Mouse (Mus musculus): ENCODE results near the gene Idnk. TPM values are rescaled to one million over a fixed set of nuclear protein-coding genes. Genes with fewer than 3 reads are reported as not detected.
A peak's percentile ranks its signal among the peaks of the same experiment; 100 is the strongest.

Idnk gene
- polyA plus RNA-seq, 1 experiment from 2014 or later = 70.3 TPM

GRCm38 (mm10) chr13:58149033-58149558, 8.4 kb upstream of the Idnk start:
- H3K27me3 ChIP-seq = 0 out of 2 replicates have a peak, but pooled peaks cover 3% of the 10 kb centered on the region
- WGBS = 44% methylated on average over 5 of the region's 5 CpGs
- H3K4me3 ChIP-seq (replicated peaks) = peak overlapping the region; percentile 40
- H3K27ac ChIP-seq = no peak overlapping the region
- peak overlapping the region; percentile 60 for H3K4me2 ChIP-seq (replicated peaks)
- H3K9ac ChIP-seq (replicated peaks) = no peak overlapping the region
- H3K36me3 ChIP-seq = no peaks in the 10 kb centered on the region
- no peaks in the 10 kb centered on the region for H3K9me3 ChIP-seq
- peaks cover 7% of the 10 kb centered on the region; the same call in 1 of the 2 replicates for H3K4me1 ChIP-seq (replicated peaks)
- ATAC-seq = 0 out of 2 replicates have a peak, but pooled peaks have one; percentile 65

GRCm38 (mm10) chr13:58149629-58150028, 7.8 kb upstream of the Idnk start:
- Histone ChIP-seq H3K4me2 (replicated peaks) (no peak overlapping the region), H3K27me3 (0 out of 2 replicates have a peak, but pooled peaks cover 3% of the 10 kb centered on the region), H3K9me3 (no peaks in the 10 kb centered on the region), H3K9ac (replicated peaks) (no peak overlapping the region), H3K4me1 (replicated peaks) (peaks cover 7% of the 10 kb centered on the region; the same call in 1 of the 2 replicates), H3K36me3 (no peaks in the 10 kb centered on the region), H3K27ac (no peak overlapping the region), H3K4me3 (replicated peaks) (no peak overlapping the region)
- WGBS = 93% methylated on average over 3 of the region's 3 CpGs
- ATAC-seq = no peak

- H3K36me3 ChIP-seq = no peaks in the 10 kb centered on the region
- H3K4me2 ChIP-seq (replicated peaks) = no peak overlapping the region
- no peak overlapping the region for H3K27ac ChIP-seq
- no peak overlapping the region for H3K4me3 ChIP-seq (replicated peaks)
- no peak overlapping the region for H3K9ac ChIP-seq (replicated peaks)
- WGBS = 80% methylated on average over 11 of the region's 11 CpGs
- no peak for ATAC-seq
- 0 out of 2 replicates have a peak, but pooled peaks cover 3% of the 10 kb centered on the region for H3K27me3 ChIP-seq
- peaks cover 7% of the 10 kb centered on the region; the same call in 1 of the 2 replicates for H3K4me1 ChIP-seq (replicated peaks)
- H3K9me3 ChIP-seq = no peaks in the 10 kb centered on the region
Observed at GRCm38 (mm10) chr13:58150442-58150841, 7.0 kb upstream of the Idnk start.

- no peak overlapping the region for H3K4me3 ChIP-seq (replicated peaks)
- H3K36me3 ChIP-seq = peaks cover 15% of the 10 kb centered on the region
- no peak for ATAC-seq
- H3K4me2 ChIP-seq (replicated peaks) = no peak overlapping the region
- H3K27ac ChIP-seq = no peak overlapping the region
- no peaks in the 10 kb centered on the region for H3K27me3 ChIP-seq
- H3K9ac ChIP-seq (replicated peaks) = no peak overlapping the region
- WGBS = 93% methylated on average over 2 of the region's 2 CpGs
- H3K9me3 ChIP-seq = no peaks in the 10 kb centered on the region
- H3K4me1 ChIP-seq (replicated peaks) = peaks cover 18% of the 10 kb centered on the region
Observed at GRCm38 (mm10) chr13:58156031-58156430, 1.4 kb upstream of the Idnk start.

- H3K4me2 ChIP-seq (replicated peaks) = peak overlapping the region; percentile 94
- peak overlapping the region; percentile 91 for H3K4me3 ChIP-seq (replicated peaks)
- H3K27me3 ChIP-seq = no peaks in the 10 kb centered on the region
- no peak for ATAC-seq
- H3K36me3 ChIP-seq = peaks cover 23% of the 10 kb centered on the region
- peak overlapping the region; percentile 86 for H3K9ac ChIP-seq (replicated peaks)
- H3K27ac ChIP-seq = peak overlapping the region; percentile 67; the same call in 1 of the 2 replicates
- H3K9me3 ChIP-seq = 0 out of 2 replicates have a peak, but pooled peaks cover 6% of the 10 kb centered on the region
- peaks cover 18% of the 10 kb centered on the region for H3K4me1 ChIP-seq (replicated peaks)
- 25% methylated on average over 8 of the region's 8 CpGs for WGBS
Observed at GRCm38 (mm10) chr13:58157036-58157435, 413 bp upstream of the Idnk start.

- peak overlapping the region; percentile 94 for H3K4me2 ChIP-seq (replicated peaks)
- peak overlapping the region; percentile 67; the same call in 1 of the 2 replicates for H3K27ac ChIP-seq
- WGBS = 8% methylated on average over 16 of the region's 16 CpGs
- H3K27me3 ChIP-seq = no peaks in the 10 kb centered on the region
- H3K36me3 ChIP-seq = peaks cover 35% of the 10 kb centered on the region
- H3K4me1 ChIP-seq (replicated peaks) = peaks cover 18% of the 10 kb centered on the region
- H3K9me3 ChIP-seq = 0 out of 2 replicates have a peak, but pooled peaks cover 6% of the 10 kb centered on the region
- peak; percentile 81 for ATAC-seq
- H3K9ac ChIP-seq (replicated peaks) = peak overlapping the region; percentile 86
- H3K4me3 ChIP-seq (replicated peaks) = peak overlapping the region; percentile 91
Observed at GRCm38 (mm10) chr13:58158099-58158912, 857 bp downstream of the Idnk start.

- Histone ChIP-seq H3K9me3 (0 out of 2 replicates have a peak, but pooled peaks cover 6% of the 10 kb centered on the region), H3K4me2 (replicated peaks) (no peak overlapping the region), H3K4me3 (replicated peaks) (no peak overlapping the region), H3K27me3 (no peaks in the 10 kb centered on the region), H3K4me1 (replicated peaks) (peaks cover 18% of the 10 kb centered on the region), H3K27ac (no peak overlapping the region), H3K9ac (replicated peaks) (no peak overlapping the region), H3K36me3 (peaks cover 52% of the 10 kb centered on the region)
- no peak for ATAC-seq
- WGBS = 95% methylated on average over 15 of the region's 15 CpGs
Observed at GRCm38 (mm10) chr13:58160761-58161160, 3.3 kb downstream of the Idnk start.

GRCm38 (mm10) chr13:58163343-58163742, 5.9 kb downstream of the Idnk start:
- H3K9ac ChIP-seq (replicated peaks) = no peak overlapping the region
- no peak for ATAC-seq
- 97% methylated on average over 12 of the region's 12 CpGs for WGBS
- H3K4me2 ChIP-seq (replicated peaks) = no peak overlapping the region
- no peak overlapping the region for H3K4me3 ChIP-seq (replicated peaks)
- no peak overlapping the region for H3K27ac ChIP-seq
- peaks cover 58% of the 10 kb centered on the region for H3K36me3 ChIP-seq
- 0 out of 2 replicates have a peak, but pooled peaks cover 6% of the 10 kb centered on the region for H3K9me3 ChIP-seq
- peaks cover 7% of the 10 kb centered on the region for H3K4me1 ChIP-seq (replicated peaks)
- H3K27me3 ChIP-seq = no peaks in the 10 kb centered on the region

GRCm38 (mm10) chr13:58168119-58168518, 10.7 kb downstream of the Idnk start:
- Histone ChIP-seq H3K4me2 (replicated peaks) (no peak overlapping the region), H3K9me3 (no peaks in the 10 kb centered on the region), H3K27me3 (no peaks in the 10 kb centered on the region), H3K27ac (peak overlapping the region; percentile 0; the same call in 1 of the 2 replicates), H3K9ac (replicated peaks) (no peak overlapping the region), H3K36me3 (peaks cover 48% of the 10 kb centered on the region), H3K4me1 (replicated peaks) (peaks cover 6% of the 10 kb centered on the region; the same call in 1 of the 2 replicates), H3K4me3 (replicated peaks) (no peak overlapping the region)
- ATAC-seq = no peak

GRCm38 (mm10) chr13:58176105-58176504, 18.7 kb downstream of the Idnk start:
- ATAC-seq = no peak
- Histone ChIP-seq H3K36me3 (peaks cover 74% of the 10 kb centered on the region), H3K9ac (replicated peaks) (no peak overlapping the region), H3K4me2 (replicated peaks) (no peak overlapping the region), H3K27ac (no peak overlapping the region), H3K27me3 (no peaks in the 10 kb centered on the region), H3K4me3 (replicated peaks) (no peak overlapping the region), H3K4me1 (replicated peaks) (no peaks in the 10 kb centered on the region), H3K9me3 (no peaks in the 10 kb centered on the region)
- WGBS = 95% methylated on average over 3 of the region's 3 CpGs

GRCm38 (mm10) chr13:58177511-58178208, 20.2 kb downstream of the Idnk start:
- H3K4me1 ChIP-seq (replicated peaks) = no peaks in the 10 kb centered on the region
- no peak for ATAC-seq
- H3K27me3 ChIP-seq = no peaks in the 10 kb centered on the region
- no peak overlapping the region for H3K27ac ChIP-seq
- no peak overlapping the region for H3K4me3 ChIP-seq (replicated peaks)
- H3K36me3 ChIP-seq = peaks cover 82% of the 10 kb centered on the region
- no peak overlapping the region for H3K4me2 ChIP-seq (replicated peaks)
- no peaks in the 10 kb centered on the region for H3K9me3 ChIP-seq
- no peak overlapping the region for H3K9ac ChIP-seq (replicated peaks)
- WGBS = 88% methylated on average over 9 of the region's 9 CpGs
